Mouse (Mus musculus) small intestine, adult 2 months (tissue): Measurements from ENCODE around the gene Phf12.

Source experiments
- CTCF ChIP-seq: fragments of 200-500 bp; IDR thresholded peaks from 2 replicates; pipeline ENCODE4 v1.5.1; 2012; ENCODE audit warnings: low read depth, mild to moderate bottlenecking, control low read depth, inconsistent platforms, low read length, moderate library complexity, mixed read lengths; ENCODE audit not compliant: insufficient replicate concordance, insufficient read length; ENCODE audit errors: extremely low read depth
- POLR2A ChIP-seq: fragments of 200-500 bp; IDR thresholded peaks from 2 replicates; pipeline ENCODE4 v1.6.1; 2012; ENCODE audit warnings: low read depth, mild to moderate bottlenecking, control low read depth, inconsistent platforms, low read length, moderate library complexity

GRCm38 (mm10) chr11:77981609-77982440, 729 bp upstream of the Phf12 start:
- TF ChIP-seq POLR2A (no peak), CTCF (no peak)
